Mouse (Mus musculus) cerebellum, adult 2 months (tissue): ENCODE results near the gene Vrtn. TPM values are rescaled to one million over a fixed set of nuclear protein-coding genes. Genes with fewer than 3 reads are reported as not detected.
A peak's percentile ranks its signal among the peaks of the same experiment; 100 is the strongest.

Experiments used
- DNase-seq, 2 experiments: peaks; one replicate each; pipeline ENCODE4 v3.0.0; 2021
- H3K27ac ChIP-seq: fragments of 200-500 bp; 2 replicates; pipeline ENCODE4 v1.5.1; 2012; ENCODE audit warnings: low read length, control low read depth, inconsistent platforms; ENCODE audit not compliant: insufficient read depth
- H3K27me3 ChIP-seq: fragments of 200-500 bp; 2 replicates; pipeline ENCODE4 v1.6.1; 2012; ENCODE audit warnings: inconsistent platforms, mild to moderate bottlenecking, low read length, moderate library complexity; ENCODE audit not compliant: control insufficient read depth, insufficient read depth
- H3K4me1 ChIP-seq: fragments of 200-500 bp; 2 replicates; pipeline ENCODE4 v1.6.1; 2011; ENCODE audit warnings: low read length; ENCODE audit not compliant: control insufficient read depth, insufficient read depth
- H3K4me3 ChIP-seq: fragments of 200-500 bp; replicated peaks from 2 replicates; pipeline ENCODE3; 2011; ENCODE audit warnings: mild to moderate bottlenecking, low read depth, low read length, control low read depth; ENCODE audit not compliant: insufficient read depth
- CTCF ChIP-seq: fragments of 200-500 bp; IDR thresholded peaks from 2 replicates; pipeline ENCODE4 v1.5.1; 2011; ENCODE audit warnings: low read depth, mild to moderate bottlenecking, control low read depth, low read length, moderate library complexity, borderline replicate concordance; ENCODE audit not compliant: insufficient read depth
- POLR2A ChIP-seq: fragments of 200-500 bp; IDR thresholded peaks from 2 replicates; pipeline ENCODE4 v1.6.1; 2011; ENCODE audit warnings: low read length, control low read depth, borderline replicate concordance; ENCODE audit not compliant: insufficient read depth
- WGBS: fragments of 180-500 bp; shearing (Covaris S2); methylation state at CpG from one replicate; pipeline ENCODE4 v1.1.7; 2018; 5-methylcytosine and 5-hydroxymethylcytosine counted together
- polyA plus RNA-seq: library from polyadenylated mRNA; depleted of rRNA; stranded (reverse); fragments of >200 nt; gene quantifications from 2 replicates; pipeline ENCODE4 v1.2.3, GENCODE M21; 2012

Gene Vrtn
- polyA plus RNA-seq, 1 experiment: not detected

DNA sequence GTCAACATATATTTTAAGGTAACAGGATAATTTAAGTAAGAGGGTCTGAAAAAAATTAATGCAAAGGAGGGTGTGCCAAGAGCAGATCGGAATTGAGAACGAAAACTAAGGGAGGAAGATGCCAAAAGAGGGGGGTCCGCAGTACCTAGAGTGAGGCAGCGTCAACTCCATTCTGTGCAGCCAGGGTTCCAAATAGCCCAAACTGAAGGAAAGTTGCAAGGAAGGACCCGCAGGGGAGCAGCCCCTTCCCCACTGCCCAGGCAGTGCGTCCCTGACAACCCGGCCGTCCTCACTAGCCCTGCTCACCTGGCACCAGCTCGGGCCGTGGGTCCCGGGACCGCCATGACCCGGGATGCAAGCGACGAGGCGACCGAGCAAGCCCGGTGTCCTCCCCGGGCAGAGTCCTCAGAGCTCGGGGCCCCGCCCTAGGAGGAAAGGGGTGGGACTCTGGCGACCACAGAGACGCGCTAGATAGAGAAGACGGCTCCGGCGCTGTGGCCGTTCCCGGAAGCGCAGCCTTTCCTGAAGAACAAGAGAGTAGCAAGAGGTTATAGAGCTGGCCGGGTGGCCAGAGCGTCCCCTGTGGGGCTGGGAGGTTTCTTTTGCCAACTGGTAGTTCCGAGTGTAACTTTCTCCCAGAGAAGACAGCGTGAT lies 23.7 kb upstream of the Vrtn start, which contains the start of gene Abcd4:
Gene Abcd4, minus strand, starts transcription at position 437 of the 654 bp plus-strand sequence.
- Histone ChIP-seq H3K27me3 (no peaks in the 10 kb centered on the region), H3K27ac (peak within 1 kb of the TSS; percentile 18; the same call in 1 of the 2 replicates), H3K4me1 (no peaks in the 10 kb centered on the region), H3K4me3 (peak within 1 kb of the TSS; percentile 85)
- under 1% methylated on average over 34 of the region's 34 CpGs for WGBS
- peak; percentile 81 for TF ChIP-seq POLR2A
- TF ChIP-seq CTCF: peak; percentile 50; the same call in 1 of the 2 replicates
- peak; percentile 93 to 97 for DNase-seq

DNA sequence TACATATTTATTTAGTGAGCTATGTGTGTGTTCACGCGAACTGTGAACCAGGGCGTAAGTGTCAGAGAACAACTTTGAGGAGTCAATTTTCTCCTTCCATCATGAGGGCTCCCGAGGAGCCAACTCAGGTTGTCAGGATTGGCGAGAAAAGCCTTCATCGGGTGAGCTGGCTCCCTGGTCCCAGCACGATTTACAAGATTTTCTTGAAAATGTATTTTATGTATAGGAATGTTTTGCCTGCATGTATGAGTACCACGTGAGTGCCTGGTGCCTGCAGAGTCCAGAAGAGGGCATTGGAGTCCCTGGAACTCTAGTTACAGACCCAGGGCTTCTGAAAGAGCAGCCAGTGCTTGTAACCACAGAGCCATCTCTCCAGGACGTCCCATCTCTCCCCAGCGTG lies 23.2 kb upstream of the Vrtn start:
- Histone ChIP-seq H3K27ac (no peak overlapping the region), H3K4me3 (peak overlapping the region; percentile 85), H3K4me1 (no peaks in the 10 kb centered on the region), H3K27me3 (no peaks in the 10 kb centered on the region)
- DNase-seq: peak in 1 of 2 experiments; percentile 38
- WGBS: 2% methylated on average over 10 of the region's 10 CpGs
- TF ChIP-seq CTCF (no peak), POLR2A (no peak)

DNA sequence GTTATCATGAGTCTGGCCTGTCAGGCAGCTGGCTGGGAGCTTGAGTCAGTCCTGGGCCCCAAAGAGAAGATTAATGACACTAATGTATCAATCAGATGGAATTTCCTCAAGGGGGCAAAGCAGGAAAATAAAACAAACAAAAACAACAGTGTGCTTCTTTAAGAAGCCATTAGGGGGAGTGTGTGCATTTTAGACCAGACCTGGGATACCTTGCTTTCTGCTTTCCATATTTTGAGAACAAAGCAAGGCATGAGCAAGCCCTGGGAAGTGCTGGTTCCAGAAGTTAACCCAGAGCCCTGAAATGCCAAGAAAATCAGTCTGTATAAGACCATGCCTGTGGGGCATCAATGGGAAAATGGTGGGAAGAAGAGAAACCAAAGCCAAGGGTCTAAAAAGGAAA lies 19.8 kb upstream of the Vrtn start:
- DNase-seq: peak in 1 of 2 experiments; percentile 24
- no peaks in the 10 kb centered on the region for H3K4me1 ChIP-seq
- no peaks in the 10 kb centered on the region for H3K27me3 ChIP-seq
- no peak overlapping the region for H3K4me3 ChIP-seq
- H3K27ac ChIP-seq: no peak overlapping the region
- TF ChIP-seq CTCF (no peak), POLR2A (no peak)

DNA sequence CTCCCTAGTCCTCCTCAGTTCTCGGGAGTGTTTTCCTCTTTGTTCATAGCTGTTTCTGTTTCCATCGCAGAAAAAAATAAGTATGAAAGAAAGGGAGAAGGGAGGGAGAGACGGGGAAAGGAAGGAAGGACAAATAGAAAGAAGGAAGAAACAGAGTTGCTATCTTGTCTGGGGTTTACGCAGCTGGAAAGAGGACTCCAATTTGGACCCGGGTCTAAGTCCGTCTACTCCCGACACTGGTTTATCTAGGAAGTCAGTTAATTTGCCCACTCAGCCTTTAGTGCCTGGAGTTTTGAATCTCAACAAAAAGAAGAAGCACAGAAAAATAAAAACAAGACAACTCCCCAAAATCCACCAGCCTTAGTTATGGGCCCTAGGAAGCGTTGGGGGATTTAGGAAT lies 16.2 kb upstream of the Vrtn start:
- TF ChIP-seq CTCF (no peak), POLR2A (no peak)
- no peak for DNase-seq
- H3K4me1 ChIP-seq: no peaks in the 10 kb centered on the region
- no peak overlapping the region for H3K27ac ChIP-seq
- no peaks in the 10 kb centered on the region for H3K27me3 ChIP-seq
- WGBS: 37% methylated on average over 8 of the region's 8 CpGs
- no peak overlapping the region for H3K4me3 ChIP-seq

DNA sequence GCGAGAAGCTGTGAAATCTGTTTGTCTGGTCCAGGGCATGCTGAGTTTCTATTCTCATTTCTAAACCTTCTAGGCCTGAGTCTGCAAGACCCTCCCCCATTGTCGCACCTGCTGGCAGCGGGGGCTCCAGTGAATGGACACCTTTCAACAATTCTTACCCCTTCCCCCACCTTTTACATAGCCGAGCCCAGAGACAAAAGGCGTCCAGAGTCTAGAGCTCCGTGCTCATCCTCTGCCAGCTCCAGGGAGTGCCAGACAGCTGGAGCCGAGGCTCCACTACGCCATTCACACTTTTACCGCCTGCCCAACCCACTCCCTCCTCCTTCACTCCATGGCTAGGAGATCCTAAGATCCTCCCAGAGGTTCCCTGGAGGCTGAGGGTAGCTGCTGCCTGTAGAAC lies 15.7 kb upstream of the Vrtn start:
- Histone ChIP-seq H3K4me3 (no peak overlapping the region), H3K27me3 (no peaks in the 10 kb centered on the region), H3K27ac (no peak overlapping the region), H3K4me1 (no peaks in the 10 kb centered on the region)
- TF ChIP-seq POLR2A (no peak), CTCF (no peak)
- WGBS: 8% methylated on average over 9 of the region's 9 CpGs
- DNase-seq: no peak

DNA sequence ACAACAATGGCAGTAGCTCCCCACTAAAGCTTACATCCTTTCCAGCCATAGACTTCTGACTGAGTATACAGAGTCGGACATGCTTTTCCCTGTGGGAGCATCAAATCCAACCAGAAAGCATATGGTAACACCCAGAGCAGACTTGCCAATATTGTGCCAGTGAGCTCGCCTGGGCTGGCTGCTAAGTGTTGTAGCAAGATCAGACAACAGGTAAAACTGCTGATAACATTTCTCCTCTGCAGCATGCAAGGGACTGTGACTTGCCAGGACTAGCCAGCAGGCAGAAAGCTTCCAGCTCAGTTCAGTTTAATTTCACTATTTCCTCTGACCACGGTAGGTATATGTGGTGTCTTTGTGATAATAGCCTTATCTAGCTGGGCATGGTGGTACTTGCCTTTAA lies 9.0 kb upstream of the Vrtn start:
- Histone ChIP-seq H3K27ac (no peak overlapping the region), H3K27me3 (no peaks in the 10 kb centered on the region), H3K4me3 (no peak overlapping the region), H3K4me1 (no peaks in the 10 kb centered on the region)
- no peak for DNase-seq
- no peak for TF ChIP-seq CTCF
- no peak for TF ChIP-seq POLR2A
- 39% methylated on average over 3 of the region's 3 CpGs for WGBS

DNA sequence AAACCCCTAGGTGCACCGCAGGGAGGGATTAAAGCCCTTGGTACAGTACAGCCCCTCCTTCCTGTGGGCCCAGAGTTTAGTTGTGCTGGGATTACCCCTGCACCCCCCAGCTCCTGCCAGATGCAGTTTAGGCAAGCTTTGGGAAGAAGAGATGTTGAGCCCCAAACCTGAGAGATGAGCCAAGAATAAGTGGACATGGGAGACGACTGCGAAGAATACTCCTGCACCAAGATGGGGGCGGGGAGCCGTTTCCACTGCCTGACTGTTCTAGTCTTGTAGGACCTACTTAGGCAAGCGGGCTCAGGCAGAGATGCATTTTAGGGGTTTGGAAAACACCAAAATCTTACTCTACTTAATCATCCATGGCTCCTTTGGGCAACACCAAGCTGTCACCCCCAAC lies 566 bp upstream of the Vrtn start:
- no peak overlapping the region for H3K27ac ChIP-seq
- H3K4me1 ChIP-seq: no peaks in the 10 kb centered on the region
- TF ChIP-seq POLR2A: no peak
- TF ChIP-seq CTCF: no peak
- no peak overlapping the region for H3K4me3 ChIP-seq
- peaks cover 1% of the 10 kb centered on the region; the same call in 1 of the 2 replicates for H3K27me3 ChIP-seq
- DNase-seq: no peak
- WGBS: 9% methylated on average over 6 of the region's 6 CpGs

DNA sequence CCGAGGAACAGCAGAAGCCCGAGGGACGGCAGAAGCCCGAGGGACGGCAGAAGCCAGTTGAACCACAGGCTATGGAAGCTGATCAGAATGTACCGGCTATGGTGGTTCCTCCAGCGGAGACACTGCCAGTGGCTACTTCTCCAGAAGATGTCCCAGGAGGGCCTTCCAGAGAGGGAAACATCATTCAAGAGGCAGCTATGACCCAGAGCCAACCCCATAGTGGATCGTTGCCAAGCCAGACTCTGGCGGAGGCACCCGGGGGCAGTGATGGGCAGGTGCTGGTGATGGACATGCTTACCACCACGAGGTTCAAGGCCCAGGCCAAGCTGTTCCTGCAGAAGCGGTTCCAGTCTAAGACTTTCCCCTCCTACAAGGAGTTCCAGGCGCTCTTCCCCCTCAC lies 9.4 kb downstream of the Vrtn start:
- no peak for DNase-seq
- H3K4me1 ChIP-seq: no peaks in the 10 kb centered on the region
- WGBS: 42% methylated on average over 13 of the region's 13 CpGs
- no peaks in the 10 kb centered on the region for H3K27me3 ChIP-seq
- TF ChIP-seq POLR2A (no peak), CTCF (no peak)
- H3K4me3 ChIP-seq: no peak overlapping the region
- H3K27ac ChIP-seq: no peak overlapping the region
